Mouse (Mus musculus): ENCODE results near the gene Snrnp25. TPM values are rescaled to one million over a fixed set of nuclear protein-coding genes. Genes with fewer than 3 reads are reported as not detected.

The Snrnp25 gene
- total and polyA plus RNA-seq, 3 experiments = 106 to 208 (median 123) TPM

GRCm38 (mm10) chr11:32241391-32241790 lies 36.2 kb downstream of the Snrnp25 start:
- dilution Hi-C loops (cut with MboI; ENCODE audit: extremely low pct_ligation_motif_present, extremely low pct_unique_long_range_greater_than_20kb, low sequenced_read_pairs) (no loop called here), in situ Hi-C loops (cut with MboI; ENCODE audit: low pct_ligation_motif_present, low pct_unique_long_range_greater_than_20kb, low sequenced_read_pairs) (no loop called here)
- TF ChIP-seq EP300 (IDR thresholded peaks at IDR 0.05; ENCODE audit: low read length) = no peak
- no peak for TF ChIP-seq CHD2 (IDR thresholded peaks at IDR 0.05; ENCODE audit: low read length)
- Histone ChIP-seq H3K9ac (ENCODE audit: insufficient read depth, low read depth) (no peak overlapping the region), H3K27ac (ENCODE audit: insufficient read depth, low read depth) (no peak overlapping the region), H3K4me1 (ENCODE audit: control insufficient read depth in 1 of 2, insufficient read depth in 2 of 2) (peaks cover 11 to 55% of the 10 kb centered on the region in 2 experiments), H3K79me2 (replicated peaks; ENCODE audit: control insufficient read depth, extremely low read depth, insufficient read depth, poor library complexity, severe bottlenecking) (no peaks in the 10 kb centered on the region), H3K36me3 (replicated peaks in 1 of 2; ENCODE audit: control insufficient read depth in 1 of 2, insufficient read depth in 1 of 2, low read length in 1 of 2) (peaks cover 69 to 91% of the 10 kb centered on the region in 2 experiments), H3K27me3 (replicated peaks) (no peaks in the 10 kb centered on the region), H3K4me2 (ENCODE audit: insufficient read depth, low read depth, poor library complexity, severe bottlenecking) (no peak overlapping the region), H3K9me3 (replicated peaks; ENCODE audit: low read length) (no peaks in the 10 kb centered on the region), H3K4me3 (replicated peaks in 1 of 3; ENCODE audit: low read depth in 2 of 3, low read length in 2 of 3, poor library complexity in 1 of 3) (no peak overlapping the region)
- no peak for DNase-seq (ENCODE audit: extremely low read depth)

- H3K27me3 ChIP-seq (replicated peaks) = no peaks in the 10 kb centered on the region
- dilution Hi-C loops (cut with MboI; ENCODE audit: extremely low pct_ligation_motif_present, extremely low pct_unique_long_range_greater_than_20kb, low sequenced_read_pairs) = no loop called here
- peaks cover 10 to 52% of the 10 kb centered on the region in 2 experiments for H3K4me1 ChIP-seq (ENCODE audit: control insufficient read depth in 1 of 2, insufficient read depth in 2 of 2)
- H3K9ac ChIP-seq (ENCODE audit: insufficient read depth, low read depth) = no peak overlapping the region
- H3K4me2 ChIP-seq (ENCODE audit: insufficient read depth, low read depth, poor library complexity, severe bottlenecking) = no peak overlapping the region
- no peaks in the 10 kb centered on the region for H3K79me2 ChIP-seq (replicated peaks; ENCODE audit: control insufficient read depth, extremely low read depth, insufficient read depth, poor library complexity, severe bottlenecking)
- H3K36me3 ChIP-seq (replicated peaks in 1 of 2; ENCODE audit: control insufficient read depth in 1 of 2, insufficient read depth in 1 of 2, low read length in 1 of 2) = peaks cover 66 to 91% of the 10 kb centered on the region in 2 experiments
- in situ Hi-C loops (cut with MboI; ENCODE audit: low pct_ligation_motif_present, low pct_unique_long_range_greater_than_20kb, low sequenced_read_pairs) = no loop called here
- H3K9me3 ChIP-seq (replicated peaks; ENCODE audit: low read length) = no peaks in the 10 kb centered on the region
- H3K27ac ChIP-seq (ENCODE audit: insufficient read depth, low read depth) = no peak overlapping the region
- H3K4me3 ChIP-seq (replicated peaks in 1 of 3; ENCODE audit: low read depth in 2 of 3, low read length in 2 of 3, poor library complexity in 1 of 3) = no peak overlapping the region
- TF ChIP-seq SMC3 (IDR thresholded peaks at IDR 0.05; ENCODE audit: low read depth, low read length) = no peak
- TF ChIP-seq ELF1 (IDR thresholded peaks at IDR 0.05; ENCODE audit: low read depth, low read length) = no peak
- no peak for TF ChIP-seq ZMIZ1 (IDR thresholded peaks at IDR 0.05; ENCODE audit: low read depth, low read length)
- no peak for TF ChIP-seq NRF1 (IDR thresholded peaks at IDR 0.05; ENCODE audit: low read depth, low read length)
- TF ChIP-seq RCOR1 (conservative IDR thresholded peaks at IDR 0.05; ENCODE audit: low read depth, low read length) = no peak
- no peak for TF ChIP-seq CTCF (conservative IDR thresholded peaks at IDR 0.05 in 1 of 2, IDR thresholded peaks at IDR 0.05 in 1 of 2; ENCODE audit: low read depth in 2 of 2, low read length in 2 of 2)
- TF ChIP-seq IRF4 (IDR thresholded peaks at IDR 0.05; ENCODE audit: low read depth, low read length) = no peak
- TF ChIP-seq TBP (conservative IDR thresholded peaks at IDR 0.05; ENCODE audit: low read depth, low read length) = no peak
- no peak for TF ChIP-seq MXI1 (IDR thresholded peaks at IDR 0.05; ENCODE audit: low read depth, low read length)
- no peak for TF ChIP-seq KAT2A (IDR thresholded peaks at IDR 0.05; ENCODE audit: insufficient replicate concordance, low read length)
- no peak for TF ChIP-seq E2F4 (IDR thresholded peaks at IDR 0.05; ENCODE audit: insufficient replicate concordance, low read depth, low read length)
- TF ChIP-seq ZNF384 (IDR thresholded peaks at IDR 0.05; ENCODE audit: low read depth, low read length) = no peak
- TF ChIP-seq EP300 (IDR thresholded peaks at IDR 0.05; ENCODE audit: low read length) = no peak
- DNase-seq (ENCODE audit: extremely low read depth) = no peak
Measured at GRCm38 (mm10) chr11:32242209-32242608, 37.0 kb downstream of the Snrnp25 start.
